Comparison of ENCODE assay signal across 9 mouse cellular contexts in the genomic region with DNA sequence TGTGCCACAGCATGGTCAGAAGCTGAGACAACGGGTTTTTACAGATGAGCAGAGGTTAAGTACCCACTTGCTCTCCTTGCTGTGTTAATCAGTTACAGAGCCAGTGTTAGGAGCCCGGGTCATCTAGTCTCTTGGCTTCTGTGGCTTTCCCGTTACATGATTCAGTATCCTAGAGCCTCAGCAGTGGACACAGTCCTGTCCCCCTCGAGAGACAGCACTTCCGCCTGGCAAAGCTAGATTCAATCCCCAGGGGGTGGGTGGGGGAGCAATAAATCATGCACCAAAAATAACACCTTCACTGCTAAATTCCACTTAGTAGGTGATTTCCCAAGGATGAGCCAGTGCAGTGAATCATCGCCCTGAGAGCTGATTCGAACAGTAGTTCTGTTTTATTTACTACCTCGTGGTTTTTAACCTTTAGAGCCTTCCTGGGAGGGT. TPM values are rescaled to one million over a fixed set of nuclear protein-coding genes. Genes with fewer than 3 reads are reported as not detected.
DNase-seq lines count a peak whose midpoint lies in the region; ATAC-seq and TF ChIP-seq lines count a peak whose summit lies in the region.
"Had no signal": no experiment of that assay in that cellular context is flagged by ENCODE, and none has a peak within 500 bp of the region (broad histone marks: within the 10 kb centered on the region; RNA-seq: fewer than 3 reads in every experiment).

No protein-coding gene starts in this region.

- intact Hi-C loops in left cerebral cortex, postnatal 10 days (cut with DNase I): no loop called here

- TF ChIP-seq POLR2A in kidney, adult 2 months (IDR thresholded peaks at IDR 0.05; ENCODE audit: low read depth, low read length): no peak

- H3K4me3 ChIP-seq in heart, embryonic 11.5 days (ENCODE audit: low read depth, low read length): no peak overlapping the region
- no peak overlapping the region for H3K4me3 ChIP-seq in kidney, adult 2 months (ENCODE audit: insufficient read depth, low read depth, low read length)

- H3K9me3 ChIP-seq in heart, embryonic 11.5 days (replicated peaks; ENCODE audit: control insufficient read depth, low read length): no peaks in the 10 kb centered on the region
- H3K9me3 ChIP-seq: G1E had no signal

- no peak overlapping the region for H3K4me2 ChIP-seq in heart, embryonic 11.5 days

- 33% methylated on average over 8 of the region's 8 CpGs for WGBS in heart, embryonic 11.5 days (ENCODE audit: insufficient replicate concordance)
- WGBS in kidney, adult 2 months: 13% methylated on average over 8 of the region's 8 CpGs

- peaks cover 21% of the 10 kb centered on the region for H3K4me1 ChIP-seq in heart, embryonic 11.5 days (ENCODE audit: control insufficient read depth, insufficient read depth, low read length)
- H3K4me1 ChIP-seq in kidney, adult 2 months (ENCODE audit: control insufficient read depth, insufficient read depth, low read length): peaks cover 12% of the 10 kb centered on the region; the same call in 1 of the 2 replicates

- no peak for TF ChIP-seq CTCF in kidney, adult 2 months (conservative IDR thresholded peaks at IDR 0.05; ENCODE audit: insufficient read depth, insufficient read length, low read depth, low read length)

- ATAC-seq in heart, embryonic 11.5 days (replicated peaks; ENCODE audit: insufficient number of reproducible peaks, low FRiP score, low TSS enrichment): no peak
- peak; percentile 57 for ATAC-seq in monocyte, adult 5-6 weeks (replicated peaks; ENCODE audit: insufficient number of reproducible peaks, low FRiP score, low TSS enrichment, poor library complexity, severe bottlenecking)

- H3K27ac ChIP-seq in heart, embryonic 11.5 days (ENCODE audit: low read depth, low read length): no peak overlapping the region
- H3K27ac ChIP-seq in kidney, adult 2 months (ENCODE audit: insufficient read depth, low read depth, low read length): peak overlapping the region; percentile 81

- no peak overlapping the region for H3K9ac ChIP-seq in heart, embryonic 11.5 days (ENCODE audit: low read depth, low read length)

- H3K27me3 ChIP-seq in heart, embryonic 11.5 days (ENCODE audit: control insufficient read depth, insufficient read depth, low read length): no peaks in the 10 kb centered on the region
- H3K27me3 ChIP-seq in kidney, adult 2 months (replicated peaks; ENCODE audit: control insufficient read depth, insufficient read depth, low read length): no peaks in the 10 kb centered on the region

- peak; percentile 97 for DNase-seq in heart, adult 11 months
- DNase-seq in c-Kit-positive CD71-negative TER-119-negative erythroid progenitor cells, embryonic 14.5 days (ENCODE audit: low read depth): peak; percentile 59
- DNase-seq in kidney, adult 2 months: peak; percentile 89
- DNase-seq in layer of hippocampus, postnatal 10 days (ENCODE audit: low spot score in 2 of 2): no peak
- no peak for DNase-seq in left cerebral cortex, postnatal 10 days (ENCODE audit: extremely low spot score in 1 of 2, low spot score in 2 of 2)
- no peak for DNase-seq in testis, postnatal 14 days (ENCODE audit: low spot score)

- no peaks in the 10 kb centered on the region for H3K36me3 ChIP-seq in heart, embryonic 11.5 days (ENCODE audit: control insufficient read depth, insufficient read depth, low read length)
- H3K36me3 ChIP-seq in kidney, adult 2 months (ENCODE audit: control insufficient read depth, insufficient read depth, low read length): no peaks in the 10 kb centered on the region

RNA-seq across cellular contexts. Expression of gene Fam133b, which starts 42.0 kb away (rescaled TPM):
- polyA plus RNA-seq in heart, embryonic 11.5 days (2014; fragmentation: Nextera tagmentation; extraction: Ambion mirVana): 19.3 and 25.1 TPM in 2 replicates
- 7.1 and 8.1 TPM in 2 replicates for polyA plus RNA-seq in kidney, adult 2 months (2012; rRNA removed)
- total RNA-seq in monocyte, adult 5-6 weeks (2017): 76.0 to 90.1 TPM (median 79.9 TPM) in 3 replicates
- 10 to 100 TPM; 41.7 to 42.1 TPM for total RNA-seq in layer of hippocampus, postnatal 10 days (2021)
- 10 to 100 TPM; 37.0 to 39.3 TPM for total RNA-seq in left cerebral cortex, postnatal 10 days (2021)

Comparison
In these comparisons a context has a peak if more than half of its experiments do, and no peak if none do; other contexts are left out.
1. DNase-seq: peak in heart, adult 11 months (single experiment), c-Kit-positive CD71-negative TER-119-negative erythroid progenitor cells, embryonic 14.5 days (single experiment) and kidney, adult 2 months (single experiment); none in layer of hippocampus, postnatal 10 days (0 of 2), left cerebral cortex, postnatal 10 days (0 of 2) and testis, postnatal 14 days (single experiment).